Mouse (Mus musculus) ES-Bruce4 (cell line): Measurements from ENCODE around the gene Cmtm6.

ENCODE experiments used
- CTCF ChIP-seq: IDR thresholded peaks from one replicate; pipeline ENCODE4 v1.8.1; 2011; ENCODE audit warnings: low read depth, low read length
- POLR2A ChIP-seq: IDR thresholded peaks from one replicate; pipeline ENCODE4 v1.8.1; 2011; ENCODE audit warnings: low read length; ENCODE audit not compliant: insufficient read depth

- peak; percentile 77 for TF ChIP-seq CTCF
- no peak for TF ChIP-seq POLR2A
Observed at GRCm38 (mm10) chr9:114763341-114763740, 32.4 kb downstream of the Cmtm6 start.
